17 mouse cellular contexts compared by ENCODE assay signal in the genomic region with DNA sequence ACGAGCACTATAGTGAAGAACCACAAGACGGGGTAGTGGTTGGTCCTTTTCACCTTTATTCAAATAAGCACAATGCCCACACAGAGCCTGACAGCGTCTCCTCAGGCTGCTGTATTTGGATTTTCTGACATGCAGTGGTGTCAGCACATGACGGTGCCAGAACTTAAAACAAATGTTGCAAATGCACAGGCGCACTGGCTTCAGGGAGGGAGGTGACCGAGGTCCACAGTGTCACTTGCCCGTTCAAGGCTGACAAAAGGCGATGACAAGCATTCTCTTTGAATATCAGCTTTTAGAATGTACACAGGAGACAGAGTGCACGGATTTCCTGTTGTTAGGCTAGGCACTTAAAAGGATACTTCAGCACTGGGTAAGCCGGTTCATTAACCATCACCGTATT. TPM values are rescaled to one million over a fixed set of nuclear protein-coding genes. Genes with fewer than 3 reads are reported as not detected.
DNase-seq lines count a peak whose midpoint lies in the region; ATAC-seq and TF ChIP-seq lines count a peak whose summit lies in the region.
"Had no signal": no experiment of that assay in that cellular context is flagged by ENCODE, and none has a peak within 500 bp of the region (broad histone marks: within the 10 kb centered on the region; RNA-seq: fewer than 3 reads in every experiment).

No protein-coding gene starts in this region.

- H3K4me1 ChIP-seq in heart, embryonic 13.5 days: peaks cover 43% of the 10 kb centered on the region
- peaks cover 12% of the 10 kb centered on the region; the same call in 1 of the 2 replicates for H3K4me1 ChIP-seq in heart, postnatal 0 days (ENCODE audit: control insufficient read depth, insufficient read depth)
- H3K4me1 ChIP-seq in CH12.LX (ENCODE audit: control insufficient read depth in 1 of 2, insufficient read depth in 2 of 2): peaks cover 22 to 43% of the 10 kb centered on the region in 2 experiments
- H3K4me1 ChIP-seq: forebrain, embryonic 15.5 days had no signal

- TF ChIP-seq EP300 in heart, postnatal 0 days (IDR thresholded peaks at IDR 0.05; ENCODE audit: low read depth): no peak
- no peak for TF ChIP-seq EP300 in CH12.LX (IDR thresholded peaks at IDR 0.05; ENCODE audit: low read length)

- no peak for TF ChIP-seq POLR2A in CH12.LX (IDR thresholded peaks at IDR 0.05; ENCODE audit: low read depth, low read length)

- dilution Hi-C loops in CH12.LX (cut with MboI; ENCODE audit: extremely low pct_ligation_motif_present, extremely low pct_unique_long_range_greater_than_20kb, low sequenced_read_pairs): no loop called here

- in situ Hi-C loops in CH12.LX (cut with MboI; ENCODE audit: low pct_ligation_motif_present, low pct_unique_long_range_greater_than_20kb, low sequenced_read_pairs): no loop called here

- no peaks in the 10 kb centered on the region for H3K27me3 ChIP-seq in heart, embryonic 13.5 days (replicated peaks)
- H3K27me3 ChIP-seq in heart, postnatal 0 days (ENCODE audit: control insufficient read depth, insufficient read depth, low read length): no peaks in the 10 kb centered on the region
- H3K27me3 ChIP-seq in CH12.LX (replicated peaks): peaks cover 6% of the 10 kb centered on the region
- H3K27me3 ChIP-seq: embryonic facial prominence, embryonic 12.5 days; forebrain, embryonic 15.5 days; intestine, embryonic 15.5 days had no signal

- H3K4me2 ChIP-seq in heart, embryonic 13.5 days: peak overlapping the region; percentile 24
- 0 out of 2 replicates have a peak overlapping the region, but pooled peaks have one; percentile 12 for H3K4me2 ChIP-seq in heart, postnatal 0 days (ENCODE audit: low read depth, low read length)
- H3K4me2 ChIP-seq in CH12.LX (ENCODE audit: insufficient read depth, low read depth, poor library complexity, severe bottlenecking): peak overlapping the region; percentile 10; the same call in 1 of the 2 replicates
- H3K4me2 ChIP-seq: embryonic facial prominence, embryonic 12.5 days; forebrain, embryonic 15.5 days; hindbrain, embryonic 14.5 days; intestine, embryonic 15.5 days had no signal

- TF ChIP-seq RAD21 in CH12.LX (IDR thresholded peaks at IDR 0.05; ENCODE audit: low read depth, low read length): no peak

- H3K9me3 ChIP-seq in heart, embryonic 13.5 days: no peaks in the 10 kb centered on the region
- H3K9me3 ChIP-seq in heart, postnatal 0 days (replicated peaks; ENCODE audit: control insufficient read depth, low read length): no peaks in the 10 kb centered on the region
- no peaks in the 10 kb centered on the region for H3K9me3 ChIP-seq in CH12.LX (replicated peaks; ENCODE audit: low read length)
- H3K9me3 ChIP-seq: embryonic facial prominence, embryonic 12.5 days; forebrain, embryonic 15.5 days; hindbrain, embryonic 10.5 days; intestine, embryonic 15.5 days had no signal

- H3K36me3 ChIP-seq in heart, embryonic 13.5 days: peaks cover 12% of the 10 kb centered on the region
- H3K36me3 ChIP-seq in heart, postnatal 0 days (replicated peaks; ENCODE audit: control insufficient read depth, insufficient read depth, low read length): no peaks in the 10 kb centered on the region; the same call in 1 of the 2 replicates
- H3K36me3 ChIP-seq in CH12.LX (replicated peaks in 1 of 2; ENCODE audit: control insufficient read depth in 1 of 2, insufficient read depth in 1 of 2, low read length in 1 of 2): no peaks in the 10 kb centered on the region
- H3K36me3 ChIP-seq: intestine, embryonic 15.5 days had no signal

- H3K9ac ChIP-seq in heart, embryonic 13.5 days: no peak overlapping the region
- H3K9ac ChIP-seq in heart, postnatal 0 days (replicated peaks; ENCODE audit: low read depth, low read length): no peak overlapping the region; the same call in 1 of the 2 replicates
- no peak overlapping the region for H3K9ac ChIP-seq in CH12.LX (ENCODE audit: insufficient read depth, low read depth)
- H3K9ac ChIP-seq: embryonic facial prominence, embryonic 12.5 days; forebrain, embryonic 15.5 days; hindbrain, embryonic 14.5 days; intestine, embryonic 15.5 days had no signal

- no peaks in the 10 kb centered on the region for H3K79me2 ChIP-seq in CH12.LX (replicated peaks; ENCODE audit: control insufficient read depth, extremely low read depth, insufficient read depth, poor library complexity, severe bottlenecking)

- ATAC-seq in heart, embryonic 13.5 days (ENCODE audit: extremely low read depth, insufficient number of reproducible peaks, low FRiP score, low TSS enrichment): no peak
- ATAC-seq in heart, postnatal 0 days (ENCODE audit: insufficient read depth, low read depth): 0 out of 2 replicates have a peak, but pooled peaks have one; percentile 30
- ATAC-seq: CD4-positive, CD25-positive, alpha-beta regulatory T cell, adult 4 months; forebrain, embryonic 15.5 days; intestine, embryonic 15.5 days had no signal

- WGBS in heart, embryonic 13.5 days: 23% methylated on average over 11 of the region's 11 CpGs
- 18% methylated on average over 11 of the region's 11 CpGs for WGBS in heart, postnatal 0 days

- H3K27ac ChIP-seq in heart, embryonic 13.5 days (replicated peaks): no peak overlapping the region
- H3K27ac ChIP-seq in heart, postnatal 0 days (ENCODE audit: low read depth): no peak overlapping the region
- no peak overlapping the region for H3K27ac ChIP-seq in CH12.LX (ENCODE audit: insufficient read depth, low read depth)
- H3K27ac ChIP-seq: embryonic facial prominence, embryonic 12.5 days; forebrain, embryonic 15.5 days; hindbrain, embryonic 14.5 days; intestine, embryonic 15.5 days had no signal

- intact Hi-C loops in heart, postnatal 10 days (cut with DNase I): no loop called here

- H3K4me3 ChIP-seq in heart, embryonic 13.5 days: no peak overlapping the region
- no peak overlapping the region for H3K4me3 ChIP-seq in heart, postnatal 0 days (ENCODE audit: low read depth, low read length)
- H3K4me3 ChIP-seq in CH12.LX (replicated peaks in 1 of 3; ENCODE audit: low read depth in 2 of 3, low read length in 2 of 3, poor library complexity in 1 of 3): no peak overlapping the region
- H3K4me3 ChIP-seq: embryonic facial prominence, embryonic 12.5 days; forebrain, embryonic 15.5 days; hindbrain, embryonic 10.5 days; intestine, embryonic 15.5 days had no signal

- peak; percentile 83 for DNase-seq in heart, adult 11 months
- DNase-seq in heart, postnatal 10 days: no peak
- no peak for DNase-seq in heart, postnatal 4 days
- DNase-seq in heart, postnatal 0 days (ENCODE audit: low spot score): peak; percentile 30
- DNase-seq in heart, adult 18-20 months: no peak
- DNase-seq in CH12.LX (ENCODE audit: extremely low read depth): peak; percentile 45
- DNase-seq: adrenal gland, postnatal 10 days; B cell, adult 2 months; cerebellum, adult 11-12 months; cerebellum, adult 9-10 months had no signal

- no peak for TF ChIP-seq CTCF in heart, postnatal 0 days (IDR thresholded peaks at IDR 0.05; ENCODE audit: low read depth)
- TF ChIP-seq CTCF in CH12.LX (conservative IDR thresholded peaks at IDR 0.05 in 1 of 2, IDR thresholded peaks at IDR 0.05 in 1 of 2; ENCODE audit: low read depth in 2 of 2, low read length in 2 of 2): no peak

TF ChIP-seq in CH12.LX, 34 proteins besides CTCF, POLR2A, EP300 and RAD21:
- TF ChIP-seq ZNF384 (IDR thresholded peaks at IDR 0.05; ENCODE audit: low read depth, low read length) (no peak), ZKSCAN1 (IDR thresholded peaks at IDR 0.05; ENCODE audit: borderline replicate concordance, low read depth, low read length) (no peak), GABPA (IDR thresholded peaks at IDR 0.05; ENCODE audit: insufficient replicate concordance, low read depth, low read length) (no peak), MYC (IDR thresholded peaks at IDR 0.05; ENCODE audit: low read depth, low read length) (no peak), BHLHE40 (IDR thresholded peaks at IDR 0.05; ENCODE audit: low read depth, low read length) (peak; percentile 19; the same call in 1 of the 2 replicates), NRF1 (IDR thresholded peaks at IDR 0.05; ENCODE audit: low read depth, low read length) (no peak)

RNA-seq across cellular contexts. Expression of gene Ptpdc1, which starts 47.6 kb away (rescaled TPM):
- total RNA-seq in heart, postnatal 10 days (2021): 1 to 10 TPM; 8.4 TPM
- polyA plus RNA-seq in heart, embryonic 13.5 days (2015; fragmentation: Nextera tagmentation; extraction: Ambion mirVana): 4.6 and 6.6 TPM in 2 replicates
- 1 to 10 TPM; 8.2 to 8.9 TPM for total RNA-seq in heart, postnatal 4 days (2021)
- 5.6 and 5.7 TPM in 2 replicates for total RNA-seq in heart, postnatal 0 days (2014; rRNA removed; ENCODE audit: low replicate concordance)
- polyA plus RNA-seq in heart, postnatal 0 days (2015; fragmentation: Nextera tagmentation; extraction: Ambion mirVana): 3.1 and 3.5 TPM in 2 replicates
- 1 to 10 TPM; 5.0 to 6.4 TPM for total RNA-seq in heart, adult 18-20 months (2021)
- not detected in 2 replicates for total RNA-seq in CH12.LX (2012; rRNA removed)
- 0.15 TPM in 1 of 2 replicates, not detected in the other for total RNA-seq in CH12.LX (2014; rRNA removed)
- polyA plus RNA-seq in CH12.LX (2012; ENCODE audit: insufficient read length, low read depth): 0.10 TPM in 1 of 2 replicates, not detected in the other

Comparison
In these comparisons a context has a peak if more than half of its experiments do, and no peak if none do; other contexts are left out.
1. DNase-seq: peak in heart, adult 11 months (single experiment), heart, postnatal 0 days (single experiment) and CH12.LX (single experiment); none in heart, postnatal 10 days (0 of 2), heart, postnatal 4 days (single experiment) and heart, adult 18-20 months (0 of 2).
2. Peak in every context shown above with its lines, with median percentiles within 50 percentile points of each other: H3K4me2 ChIP-seq.